Mouse (Mus musculus): Measurements from ENCODE around the gene Rtkn2. TPM values are rescaled to one million over a fixed set of nuclear protein-coding genes. Genes with fewer than 3 reads are reported as not detected.
A peak's percentile ranks its signal among the peaks of the same experiment; 100 is the strongest.

Rtkn2 gene
- polyA plus RNA-seq (2016; fragmentation: Nextera tagmentation; extraction: Ambion mirVana), result 21.5 and 21.6 TPM in 2 replicates

- under 1% methylated on average over 57 of the region's 57 CpGs for WGBS
- peaks cover 7% of the 10 kb centered on the region for H3K36me3 ChIP-seq
- H3K27me3 ChIP-seq (ENCODE audit: low read depth, poor library complexity, severe bottlenecking), result no peaks in the 10 kb centered on the region
- peak within 1 kb of the TSS; percentile 94 for H3K27ac ChIP-seq (replicated peaks)
- H3K9me3 ChIP-seq (replicated peaks), result no peaks in the 10 kb centered on the region
- peak; percentile 99 for DNase-seq (ENCODE audit: low spot score)
- peak within 1 kb of the TSS; percentile 86 for H3K4me3 ChIP-seq
- peaks cover 22% of the 10 kb centered on the region for H3K4me1 ChIP-seq
These were observed at the start of gene Rtkn2 for GRCm38 (mm10) chr10:67979401-67980157. Gene Rtkn2 (plus strand): TSS chr10:67979570.

GRCm38 (mm10) chr10:67931328-67931727 is 48.0 kb upstream of the Rtkn2 start:
- DNase-seq (ENCODE audit: low spot score), result no peak
- Histone ChIP-seq H3K27me3 (ENCODE audit: low read depth, poor library complexity, severe bottlenecking) (no peaks in the 10 kb centered on the region), H3K4me1 (no peaks in the 10 kb centered on the region), H3K9me3 (replicated peaks) (no peaks in the 10 kb centered on the region), H3K4me3 (no peak overlapping the region), H3K27ac (replicated peaks) (no peak overlapping the region), H3K36me3 (no peaks in the 10 kb centered on the region)
- 81% methylated on average over 4 of the region's 4 CpGs for WGBS

- H3K36me3 ChIP-seq, result no peaks in the 10 kb centered on the region
- H3K4me3 ChIP-seq, result no peak overlapping the region
- no peaks in the 10 kb centered on the region for H3K4me1 ChIP-seq
- no peak for DNase-seq (ENCODE audit: low spot score)
- H3K27ac ChIP-seq (replicated peaks), result no peak overlapping the region
- WGBS, result 91% methylated on average over 11 of the region's 11 CpGs
- H3K9me3 ChIP-seq (replicated peaks), result no peaks in the 10 kb centered on the region
- H3K27me3 ChIP-seq (ENCODE audit: low read depth, poor library complexity, severe bottlenecking), result no peaks in the 10 kb centered on the region
These were observed 46.6 kb upstream of the Rtkn2 start for GRCm38 (mm10) chr10:67932780-67933179.

GRCm38 (mm10) chr10:67936944-67937343 is 42.4 kb upstream of the Rtkn2 start:
- WGBS, result 82% methylated on average over 4 of the region's 4 CpGs
- Histone ChIP-seq H3K27ac (replicated peaks) (no peak overlapping the region), H3K36me3 (no peaks in the 10 kb centered on the region), H3K4me1 (no peaks in the 10 kb centered on the region), H3K27me3 (ENCODE audit: low read depth, poor library complexity, severe bottlenecking) (no peaks in the 10 kb centered on the region), H3K4me3 (no peak overlapping the region), H3K9me3 (replicated peaks) (no peaks in the 10 kb centered on the region)
- DNase-seq (ENCODE audit: low spot score), result no peak

GRCm38 (mm10) chr10:67937775-67938174 is 41.6 kb upstream of the Rtkn2 start:
- DNase-seq (ENCODE audit: low spot score), result no peak
- Histone ChIP-seq H3K27me3 (ENCODE audit: low read depth, poor library complexity, severe bottlenecking) (no peaks in the 10 kb centered on the region), H3K9me3 (replicated peaks) (no peaks in the 10 kb centered on the region), H3K36me3 (no peaks in the 10 kb centered on the region), H3K27ac (replicated peaks) (no peak overlapping the region), H3K4me1 (no peaks in the 10 kb centered on the region), H3K4me3 (no peak overlapping the region)
- WGBS, result 89% methylated on average over 5 of the region's 5 CpGs

- 82% methylated on average over 12 of the region's 12 CpGs for WGBS
- H3K27me3 ChIP-seq (ENCODE audit: low read depth, poor library complexity, severe bottlenecking), result no peaks in the 10 kb centered on the region
These were observed 39.8 kb upstream of the Rtkn2 start for GRCm38 (mm10) chr10:67939546-67939945.

GRCm38 (mm10) chr10:67943513-67943912 is 35.9 kb upstream of the Rtkn2 start:
- no peaks in the 10 kb centered on the region for H3K9me3 ChIP-seq (replicated peaks)
- WGBS, result 89% methylated on average over 4 of the region's 4 CpGs
- H3K4me3 ChIP-seq, result no peak overlapping the region
- DNase-seq (ENCODE audit: low spot score), result no peak
- no peaks in the 10 kb centered on the region for H3K36me3 ChIP-seq
- H3K4me1 ChIP-seq, result no peaks in the 10 kb centered on the region
- no peaks in the 10 kb centered on the region for H3K27me3 ChIP-seq (ENCODE audit: low read depth, poor library complexity, severe bottlenecking)
- no peak overlapping the region for H3K27ac ChIP-seq (replicated peaks)

More at GRCm38 (mm10) chr10:67939546-67939945, 39.8 kb upstream of the Rtkn2 start:
- Histone ChIP-seq H3K4me3 (no peak overlapping the region), H3K9me3 (replicated peaks) (no peaks in the 10 kb centered on the region), H3K27ac (replicated peaks) (no peak overlapping the region), H3K36me3 (no peaks in the 10 kb centered on the region), H3K4me1 (no peaks in the 10 kb centered on the region)
- DNase-seq (ENCODE audit: low spot score), result no peak

- Histone ChIP-seq H3K36me3 (no peaks in the 10 kb centered on the region), H3K4me3 (no peak overlapping the region), H3K27ac (replicated peaks) (no peak overlapping the region), H3K9me3 (replicated peaks) (no peaks in the 10 kb centered on the region), H3K4me1 (no peaks in the 10 kb centered on the region), H3K27me3 (ENCODE audit: low read depth, poor library complexity, severe bottlenecking) (no peaks in the 10 kb centered on the region)
- DNase-seq (ENCODE audit: low spot score), result no peak
- 86% methylated on average over 8 of the region's 8 CpGs for WGBS
These were observed 29.2 kb upstream of the Rtkn2 start for GRCm38 (mm10) chr10:67950059-67950748.

GRCm38 (mm10) chr10:67951690-67952089 is 27.7 kb upstream of the Rtkn2 start:
- 85% methylated on average over 4 of the region's 4 CpGs for WGBS
- Histone ChIP-seq H3K27ac (replicated peaks) (no peak overlapping the region), H3K4me3 (no peak overlapping the region), H3K4me1 (no peaks in the 10 kb centered on the region), H3K36me3 (no peaks in the 10 kb centered on the region), H3K9me3 (replicated peaks) (no peaks in the 10 kb centered on the region), H3K27me3 (ENCODE audit: low read depth, poor library complexity, severe bottlenecking) (no peaks in the 10 kb centered on the region)
- DNase-seq (ENCODE audit: low spot score), result no peak

- DNase-seq (ENCODE audit: low spot score), result no peak
- Histone ChIP-seq H3K27ac (replicated peaks) (no peak overlapping the region), H3K27me3 (ENCODE audit: low read depth, poor library complexity, severe bottlenecking) (no peaks in the 10 kb centered on the region; the same call in 1 of the 2 replicates), H3K4me3 (no peak overlapping the region), H3K9me3 (replicated peaks) (no peaks in the 10 kb centered on the region; the same call in 1 of the 2 replicates), H3K4me1 (no peaks in the 10 kb centered on the region), H3K36me3 (no peaks in the 10 kb centered on the region)
- WGBS, result 89% methylated on average over 2 of the region's 2 CpGs
These were observed 23.4 kb upstream of the Rtkn2 start for GRCm38 (mm10) chr10:67955982-67956381.

GRCm38 (mm10) chr10:67959982-67960381 is 19.4 kb upstream of the Rtkn2 start:
- no peaks in the 10 kb centered on the region for H3K36me3 ChIP-seq
- H3K27ac ChIP-seq (replicated peaks), result no peak overlapping the region
- no peak for DNase-seq (ENCODE audit: low spot score)
- H3K9me3 ChIP-seq (replicated peaks), result no peaks in the 10 kb centered on the region; the same call in 1 of the 2 replicates
- H3K27me3 ChIP-seq (ENCODE audit: low read depth, poor library complexity, severe bottlenecking), result peaks cover 4% of the 10 kb centered on the region; the same call in 1 of the 2 replicates
- peaks cover 31% of the 10 kb centered on the region for H3K4me1 ChIP-seq
- 91% methylated on average over 3 of the region's 3 CpGs for WGBS
- no peak overlapping the region for H3K4me3 ChIP-seq

GRCm38 (mm10) chr10:67962496-67962895 is 16.9 kb upstream of the Rtkn2 start:
- Histone ChIP-seq H3K36me3 (no peaks in the 10 kb centered on the region), H3K9me3 (replicated peaks) (no peaks in the 10 kb centered on the region; the same call in 1 of the 2 replicates), H3K4me1 (peaks cover 49% of the 10 kb centered on the region), H3K4me3 (no peak overlapping the region), H3K27ac (replicated peaks) (peak overlapping the region; percentile 38; the same call in 1 of the 2 replicates), H3K27me3 (ENCODE audit: low read depth, poor library complexity, severe bottlenecking) (peaks cover 13% of the 10 kb centered on the region; the same call in 1 of the 2 replicates)
- DNase-seq (ENCODE audit: low spot score), result no peak
- WGBS, result 47% methylated on average over 10 of the region's 10 CpGs

- H3K9me3 ChIP-seq (replicated peaks), result no peaks in the 10 kb centered on the region; the same call in 1 of the 2 replicates
- no peaks in the 10 kb centered on the region for H3K36me3 ChIP-seq
- WGBS, result 26% methylated on average over 8 of the region's 8 CpGs
- peak overlapping the region; percentile 46; the same call in 1 of the 2 replicates for H3K27ac ChIP-seq (replicated peaks)
- peaks cover 49% of the 10 kb centered on the region for H3K4me1 ChIP-seq
- H3K27me3 ChIP-seq (ENCODE audit: low read depth, poor library complexity, severe bottlenecking), result peaks cover 13% of the 10 kb centered on the region; the same call in 1 of the 2 replicates
- no peak overlapping the region for H3K4me3 ChIP-seq
- peak; percentile 39 for DNase-seq (ENCODE audit: low spot score)
These were observed 15.3 kb upstream of the Rtkn2 start for GRCm38 (mm10) chr10:67964060-67964459.

Data from midbrain, embryonic 10.5 days (tissue).